Mouse (Mus musculus) cerebellum, adult 2 months (tissue): ENCODE measurements around the gene Tprg. TPM values are rescaled to one million over a fixed set of nuclear protein-coding genes. Genes with fewer than 3 reads are reported as not detected.

Experiments
- DNase-seq, 2 experiments: peaks; one replicate each; pipeline ENCODE4 v3.0.0; 2021
- H3K27ac ChIP-seq: fragments of 200-500 bp; 2 replicates; pipeline ENCODE4 v1.5.1; 2012; ENCODE audit warnings: low read length, control low read depth, inconsistent platforms; ENCODE audit not compliant: insufficient read depth
- H3K27me3 ChIP-seq: fragments of 200-500 bp; 2 replicates; pipeline ENCODE4 v1.6.1; 2012; ENCODE audit warnings: inconsistent platforms, mild to moderate bottlenecking, low read length, moderate library complexity; ENCODE audit not compliant: control insufficient read depth, insufficient read depth
- H3K4me1 ChIP-seq: fragments of 200-500 bp; 2 replicates; pipeline ENCODE4 v1.6.1; 2011; ENCODE audit warnings: low read length; ENCODE audit not compliant: control insufficient read depth, insufficient read depth
- H3K4me3 ChIP-seq: fragments of 200-500 bp; replicated peaks from 2 replicates; pipeline ENCODE3; 2011; ENCODE audit warnings: mild to moderate bottlenecking, low read depth, low read length, control low read depth; ENCODE audit not compliant: insufficient read depth
- CTCF ChIP-seq: fragments of 200-500 bp; IDR thresholded peaks from 2 replicates; pipeline ENCODE4 v1.5.1; 2011; ENCODE audit warnings: low read depth, mild to moderate bottlenecking, control low read depth, low read length, moderate library complexity, borderline replicate concordance; ENCODE audit not compliant: insufficient read depth
- POLR2A ChIP-seq: fragments of 200-500 bp; IDR thresholded peaks from 2 replicates; pipeline ENCODE4 v1.6.1; 2011; ENCODE audit warnings: low read length, control low read depth, borderline replicate concordance; ENCODE audit not compliant: insufficient read depth
- WGBS: fragments of 180-500 bp; shearing (Covaris S2); methylation state at CpG from one replicate; pipeline ENCODE4 v1.1.7; 2018; 5-methylcytosine and 5-hydroxymethylcytosine counted together
- polyA plus RNA-seq: library from polyadenylated mRNA; depleted of rRNA; stranded (reverse); fragments of >200 nt; gene quantifications from 2 replicates; pipeline ENCODE4 v1.2.3, GENCODE M21; 2012

Gene Tprg
- polyA plus RNA-seq, 1 experiment: 0.15 TPM

DNA sequence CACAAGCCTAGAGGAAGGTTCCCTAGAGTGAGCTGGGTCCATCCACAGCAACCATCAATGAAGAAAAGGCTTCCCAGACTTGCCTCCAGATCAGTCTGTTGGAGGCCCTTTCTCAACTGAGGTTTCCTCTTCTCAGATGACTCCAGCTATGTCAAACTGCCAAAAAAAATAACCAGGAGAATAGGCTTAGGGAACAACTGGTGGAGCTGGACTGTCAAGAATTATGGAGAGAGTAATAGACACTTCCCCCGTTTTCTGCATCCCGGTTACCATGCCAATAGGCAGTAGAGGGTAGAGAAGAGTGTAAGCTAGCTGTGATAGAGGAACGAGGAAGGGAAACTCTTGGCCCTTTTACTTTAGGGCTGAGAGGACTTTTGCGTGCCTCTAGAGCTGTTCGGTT is 24.3 kb upstream of the Tprg start:
- Histone ChIP-seq H3K27ac (no peak overlapping the region), H3K4me3 (no peak overlapping the region), H3K27me3 (no peaks in the 10 kb centered on the region), H3K4me1 (no peaks in the 10 kb centered on the region)
- no peak for DNase-seq
- TF ChIP-seq CTCF (no peak), POLR2A (no peak)
- 88% methylated on average over 5 of the region's 5 CpGs for WGBS

- Histone ChIP-seq H3K4me1 (no peaks in the 10 kb centered on the region), H3K4me3 (no peak overlapping the region), H3K27me3 (no peaks in the 10 kb centered on the region), H3K27ac (no peak overlapping the region)
- 88% methylated on average over 4 of the region's 4 CpGs for WGBS
- DNase-seq: no peak
- TF ChIP-seq POLR2A (no peak), CTCF (no peak)
These were observed 23.7 kb upstream of the Tprg start for GRCm38 (mm10) chr16:25262965-25263364.

- TF ChIP-seq CTCF (peak; percentile 75), POLR2A (no peak)
- WGBS: 36% methylated on average over 9 of the region's 9 CpGs
- peak; percentile 64 to 80 for DNase-seq
- Histone ChIP-seq H3K27ac (no peak overlapping the region), H3K27me3 (no peaks in the 10 kb centered on the region), H3K4me1 (no peaks in the 10 kb centered on the region), H3K4me3 (no peak overlapping the region)
These were observed 23.0 kb upstream of the Tprg start for GRCm38 (mm10) chr16:25263520-25264149.

GRCm38 (mm10) chr16:25265177-25265576 is 21.4 kb upstream of the Tprg start:
- Histone ChIP-seq H3K4me1 (no peaks in the 10 kb centered on the region), H3K4me3 (no peak overlapping the region), H3K27ac (no peak overlapping the region), H3K27me3 (no peaks in the 10 kb centered on the region)
- DNase-seq: no peak
- 51% methylated on average over 11 of the region's 11 CpGs for WGBS
- no peak for TF ChIP-seq POLR2A
- TF ChIP-seq CTCF: no peak

DNA sequence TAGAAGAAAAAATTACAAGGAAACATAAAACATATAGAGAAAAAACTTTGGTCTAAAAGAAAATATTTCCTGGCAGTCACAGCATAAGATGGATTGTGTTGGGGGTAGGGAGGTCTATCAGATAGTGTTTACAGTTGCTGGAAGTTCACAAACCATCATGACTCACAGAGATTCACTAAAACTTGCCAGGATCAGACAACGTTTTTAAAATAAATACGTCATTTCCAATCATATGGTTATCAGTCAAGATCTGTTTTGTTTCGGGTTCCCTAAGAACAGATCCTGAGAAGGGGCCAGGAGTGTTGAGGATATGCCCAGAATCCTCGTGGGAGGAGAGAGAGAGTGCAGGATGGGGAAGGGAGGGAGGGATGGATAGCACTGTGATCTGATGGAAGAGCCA is 18.3 kb upstream of the Tprg start:
- no peaks in the 10 kb centered on the region for H3K4me1 ChIP-seq
- DNase-seq: no peak
- no peak overlapping the region for H3K4me3 ChIP-seq
- no peak for TF ChIP-seq POLR2A
- TF ChIP-seq CTCF: no peak
- no peak overlapping the region for H3K27ac ChIP-seq
- WGBS: 46% methylated on average over 4 of the region's 4 CpGs
- H3K27me3 ChIP-seq: no peaks in the 10 kb centered on the region

- H3K4me3 ChIP-seq: no peak overlapping the region
- H3K27me3 ChIP-seq: no peaks in the 10 kb centered on the region; the same call in 1 of the 2 replicates
- no peak for DNase-seq
- TF ChIP-seq POLR2A: no peak
- no peak for TF ChIP-seq CTCF
- 88% methylated on average over 4 of the region's 4 CpGs for WGBS
- H3K27ac ChIP-seq: no peak overlapping the region
- no peaks in the 10 kb centered on the region for H3K4me1 ChIP-seq
These were observed 4.1 kb upstream of the Tprg start for GRCm38 (mm10) chr16:25282563-25282962.

DNA sequence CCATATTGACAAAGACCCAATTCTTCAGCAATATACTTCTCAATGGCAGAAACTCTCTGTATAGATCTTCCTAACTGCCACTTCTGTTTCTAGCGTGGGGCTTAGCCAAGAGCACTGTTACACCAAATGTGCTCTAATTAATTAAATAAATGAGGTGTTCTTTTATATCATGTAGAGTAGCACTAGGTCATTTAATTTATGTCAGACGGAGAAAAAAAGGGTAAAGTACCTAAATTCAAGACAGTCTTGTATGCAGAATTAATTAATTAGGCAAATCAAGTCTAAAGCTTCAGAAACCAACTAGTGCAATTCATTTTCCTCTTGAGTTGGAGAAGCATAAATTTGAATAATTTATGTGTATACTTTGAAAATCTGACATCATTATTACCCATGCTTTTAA is 7.1 kb downstream of the Tprg start:
- DNase-seq: no peak
- Histone ChIP-seq H3K27ac (no peak overlapping the region), H3K27me3 (no peaks in the 10 kb centered on the region), H3K4me1 (no peaks in the 10 kb centered on the region), H3K4me3 (no peak overlapping the region)
- 78% methylated on average over 2 of the region's 2 CpGs for WGBS
- TF ChIP-seq POLR2A (no peak), CTCF (no peak)

DNA sequence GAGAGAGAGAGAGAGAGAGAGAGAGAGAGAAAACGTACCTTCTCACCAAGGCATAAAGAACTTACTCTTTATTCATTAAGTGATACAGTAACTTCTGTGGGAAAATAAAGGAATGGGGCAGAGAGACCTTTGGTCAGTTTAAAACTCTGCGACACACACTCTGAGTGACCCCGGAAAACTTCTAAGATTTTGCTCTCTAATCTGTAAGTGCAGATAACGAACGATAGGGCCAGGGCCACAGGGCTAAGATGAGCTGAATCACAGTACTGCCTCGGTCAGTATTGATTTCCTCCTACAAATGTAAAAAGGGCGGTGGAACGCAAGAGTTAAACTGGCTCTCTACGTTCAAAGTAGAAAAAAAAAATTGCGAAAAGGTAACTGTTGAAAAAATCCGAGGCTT is 8.9 kb downstream of the Tprg start:
- Histone ChIP-seq H3K27me3 (no peaks in the 10 kb centered on the region), H3K4me3 (no peak overlapping the region), H3K4me1 (no peaks in the 10 kb centered on the region), H3K27ac (no peak overlapping the region)
- TF ChIP-seq POLR2A: no peak
- no peak for TF ChIP-seq CTCF
- 93% methylated on average over 11 of the region's 11 CpGs for WGBS
- no peak for DNase-seq
